ENCODE assay signal across 15 mouse cellular contexts in the genomic region with DNA sequence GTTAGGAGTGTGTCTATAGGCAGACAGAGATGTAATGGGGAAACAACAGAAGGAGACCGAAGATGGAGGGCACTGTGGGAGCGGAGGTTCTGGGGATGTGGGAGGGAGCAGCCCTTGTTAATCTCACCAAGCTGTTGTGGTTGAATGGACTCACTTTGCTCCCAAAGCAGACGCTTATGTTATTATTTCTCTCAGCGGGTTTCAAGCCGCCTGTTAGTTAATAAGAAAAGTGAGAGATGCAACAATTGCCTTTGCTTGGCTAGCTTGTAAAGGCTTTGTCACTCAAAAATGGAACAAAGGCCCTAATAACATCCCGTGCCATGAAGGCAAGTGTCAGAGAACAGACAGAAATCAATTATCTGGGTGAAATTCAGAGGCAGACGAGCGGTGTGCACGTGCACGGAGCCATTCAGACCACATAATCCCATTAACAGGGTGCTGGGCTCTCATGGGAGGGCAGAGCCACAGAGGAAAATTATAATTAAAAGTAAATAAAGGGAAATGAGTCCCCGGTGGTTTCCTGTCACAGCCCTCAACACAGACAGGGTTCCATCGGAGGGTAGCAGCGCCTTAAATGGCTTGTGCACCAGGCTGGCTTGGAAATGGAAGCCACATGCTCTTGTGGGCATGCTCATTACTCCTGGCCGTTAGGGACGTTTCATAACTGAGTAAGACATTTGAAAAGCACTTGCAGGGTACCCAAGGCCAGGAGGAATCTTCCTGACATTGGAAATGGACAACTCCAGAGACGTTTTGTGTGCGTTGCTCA.
DNase-seq lines count a peak whose midpoint lies in the region; ATAC-seq and TF ChIP-seq lines count a peak whose summit lies in the region.
"Had no signal": no experiment of that assay in that cellular context is flagged by ENCODE, and none has a peak within 500 bp of the region (broad histone marks: within the 10 kb centered on the region; RNA-seq: fewer than 3 reads in every experiment).

No protein-coding gene starts in this region.

- DNase-seq in brain, embryonic 14.5 days (ENCODE audit: low read depth) = peak; percentile 89
- DNase-seq in forebrain, embryonic 14.5 days (ENCODE audit: low spot score) = peak; percentile 82
- DNase-seq in adrenal gland, postnatal 10 days = no peak
- no peak for DNase-seq in thymus, postnatal 25 days
- no peak for DNase-seq in right cerebral cortex, adult 18-20 months
- DNase-seq in lung, postnatal 4 days = no peak
- DNase-seq: cerebellum, adult 18-20 months; kidney, adult 2 months; lung, postnatal 14 days; thymus, adult 2 months had no signal

- peak overlapping the region; percentile 14; the same call in 1 of the 2 replicates for H3K4me2 ChIP-seq in forebrain, embryonic 14.5 days (ENCODE audit: low read length)
- H3K4me2 ChIP-seq in hindbrain, embryonic 15.5 days = peak overlapping the region; percentile 11; the same call in 1 of the 2 replicates
- H3K4me2 ChIP-seq in midbrain, embryonic 15.5 days = peak overlapping the region; percentile 5; the same call in 1 of the 2 replicates
- H3K4me2 ChIP-seq: heart, embryonic 13.5 days; limb, embryonic 12.5 days; liver, embryonic 15.5 days had no signal

- peak; percentile 88 for ATAC-seq in forebrain, embryonic 14.5 days
- peak; percentile 56; the same call in 1 of the 2 replicates for ATAC-seq in hindbrain, embryonic 15.5 days (ENCODE audit: low FRiP score, low read depth)
- peak; percentile 72 for ATAC-seq in midbrain, embryonic 15.5 days (replicated peaks)

- no peaks in the 10 kb centered on the region for H3K36me3 ChIP-seq in forebrain, embryonic 14.5 days (ENCODE audit: control insufficient read depth, insufficient read depth, low read length)
- no peaks in the 10 kb centered on the region for H3K36me3 ChIP-seq in hindbrain, embryonic 15.5 days
- H3K36me3 ChIP-seq in midbrain, embryonic 15.5 days (replicated peaks) = no peaks in the 10 kb centered on the region
- H3K36me3 ChIP-seq: heart, embryonic 13.5 days; limb, embryonic 12.5 days; liver, embryonic 15.5 days had no signal

- WGBS in forebrain, embryonic 14.5 days = 23% methylated on average over 17 of the region's 17 CpGs
- WGBS in hindbrain, embryonic 15.5 days = 28% methylated on average over 17 of the region's 17 CpGs
- WGBS in midbrain, embryonic 15.5 days = 16% methylated on average over 17 of the region's 17 CpGs

- no peaks in the 10 kb centered on the region for H3K9me3 ChIP-seq in forebrain, embryonic 14.5 days (replicated peaks; ENCODE audit: control insufficient read depth, low read length)
- no peaks in the 10 kb centered on the region for H3K9me3 ChIP-seq in hindbrain, embryonic 15.5 days
- no peaks in the 10 kb centered on the region for H3K9me3 ChIP-seq in midbrain, embryonic 15.5 days
- H3K9me3 ChIP-seq: heart, embryonic 13.5 days; limb, embryonic 12.5 days; liver, embryonic 15.5 days had no signal

- peaks cover 5% of the 10 kb centered on the region; the same call in 1 of the 2 replicates for H3K4me1 ChIP-seq in forebrain, embryonic 14.5 days (ENCODE audit: control insufficient read depth, insufficient read depth, low read length)
- H3K4me1 ChIP-seq in hindbrain, embryonic 15.5 days (replicated peaks) = peaks cover 20% of the 10 kb centered on the region
- peaks cover 22% of the 10 kb centered on the region for H3K4me1 ChIP-seq in midbrain, embryonic 15.5 days
- H3K4me1 ChIP-seq: limb, embryonic 12.5 days; liver, embryonic 15.5 days had no signal

- TF ChIP-seq POLR2A in brain, embryonic 14.5 days (IDR thresholded peaks at IDR 0.05; ENCODE audit: borderline replicate concordance, extremely low read depth, insufficient read depth, insufficient read length, poor library complexity, severe bottlenecking) = no peak

- H3K4me3 ChIP-seq in forebrain, embryonic 14.5 days (ENCODE audit: low read depth, low read length) = no peak overlapping the region
- H3K4me3 ChIP-seq in hindbrain, embryonic 15.5 days = no peak overlapping the region
- H3K4me3 ChIP-seq in midbrain, embryonic 15.5 days = no peak overlapping the region
- H3K4me3 ChIP-seq: heart, embryonic 13.5 days; limb, embryonic 12.5 days; liver, embryonic 15.5 days had no signal

- H3K27me3 ChIP-seq in forebrain, embryonic 14.5 days (replicated peaks; ENCODE audit: control insufficient read depth, insufficient read depth, low read length) = peaks cover 6% of the 10 kb centered on the region; the same call in 1 of the 2 replicates
- H3K27me3 ChIP-seq in hindbrain, embryonic 15.5 days = no peaks in the 10 kb centered on the region
- H3K27me3 ChIP-seq in midbrain, embryonic 15.5 days (replicated peaks) = peaks cover 4% of the 10 kb centered on the region; the same call in 1 of the 2 replicates
- H3K27me3 ChIP-seq: heart, embryonic 13.5 days; limb, embryonic 12.5 days; liver, embryonic 15.5 days had no signal

- no peak for TF ChIP-seq CTCF in brain, embryonic 14.5 days (IDR thresholded peaks at IDR 0.05; ENCODE audit: borderline replicate concordance, extremely low read depth, insufficient read depth, insufficient read length)

- H3K9ac ChIP-seq in forebrain, embryonic 14.5 days (ENCODE audit: low read length) = no peak overlapping the region
- H3K9ac ChIP-seq in hindbrain, embryonic 15.5 days = no peak overlapping the region
- H3K9ac ChIP-seq in midbrain, embryonic 15.5 days = no peak overlapping the region
- H3K9ac ChIP-seq: heart, embryonic 13.5 days; limb, embryonic 12.5 days; liver, embryonic 15.5 days had no signal

- H3K27ac ChIP-seq in forebrain, embryonic 14.5 days (ENCODE audit: low read depth, low read length) = 0 out of 2 replicates have a peak overlapping the region, but pooled peaks have one; percentile 39
- no peak overlapping the region; the same call in 1 of the 2 replicates for H3K27ac ChIP-seq in hindbrain, embryonic 15.5 days (replicated peaks)
- H3K27ac ChIP-seq in midbrain, embryonic 15.5 days = 0 out of 2 replicates have a peak overlapping the region, but pooled peaks have one; percentile 8
- H3K27ac ChIP-seq: heart, embryonic 13.5 days; limb, embryonic 12.5 days; liver, embryonic 15.5 days had no signal

Comparison
In these comparisons a context has a peak if more than half of its experiments do, and no peak if none do; other contexts are left out.
1. DNase-seq: peak in brain, embryonic 14.5 days (single experiment) and forebrain, embryonic 14.5 days (single experiment); none in adrenal gland, postnatal 10 days (single experiment), thymus, postnatal 25 days (single experiment), right cerebral cortex, adult 18-20 months (single experiment) and lung, postnatal 4 days (0 of 2).
2. Peak in every context shown above with its lines, with median percentiles within 50 percentile points of each other: ATAC-seq and H3K4me2 ChIP-seq.